Mouse (Mus musculus) kidney, postnatal 4 days (tissue): ENCODE data around the gene Mr1.

ENCODE experiments used
- DNase-seq, 2 experiments: peaks; one replicate each; pipeline ENCODE4 v3.0.0; 2021; ENCODE audit warnings: mixed read lengths in 2 of 2

The Mr1 gene

GRCm38 (mm10) chr1:155127429-155127934 is 19.1 kb downstream of the Mr1 start:
- no peak for DNase-seq

DNA sequence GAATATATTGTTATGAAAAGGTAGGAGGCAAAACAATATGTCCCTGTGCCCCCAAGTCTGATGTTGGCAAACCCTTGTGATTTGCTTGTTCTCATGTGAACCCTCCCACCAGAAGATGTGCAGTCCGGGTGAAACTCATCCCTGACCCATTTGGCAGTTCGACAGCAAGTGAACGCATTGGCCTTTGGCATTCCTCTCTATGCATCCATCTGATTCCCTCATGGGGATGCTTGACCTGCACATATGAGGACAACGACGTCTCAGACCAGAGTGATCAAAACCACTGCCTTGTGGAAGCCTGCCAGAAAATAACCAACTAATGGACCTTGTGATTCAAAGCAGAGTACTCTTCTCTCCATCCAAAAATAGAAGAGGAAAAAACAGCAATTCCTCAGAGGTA is 19.9 kb downstream of the Mr1 start:
- no peak for DNase-seq

- no peak for DNase-seq
Observed at GRCm38 (mm10) chr1:155124397-155124796, 22.2 kb downstream of the Mr1 start.

DNA sequence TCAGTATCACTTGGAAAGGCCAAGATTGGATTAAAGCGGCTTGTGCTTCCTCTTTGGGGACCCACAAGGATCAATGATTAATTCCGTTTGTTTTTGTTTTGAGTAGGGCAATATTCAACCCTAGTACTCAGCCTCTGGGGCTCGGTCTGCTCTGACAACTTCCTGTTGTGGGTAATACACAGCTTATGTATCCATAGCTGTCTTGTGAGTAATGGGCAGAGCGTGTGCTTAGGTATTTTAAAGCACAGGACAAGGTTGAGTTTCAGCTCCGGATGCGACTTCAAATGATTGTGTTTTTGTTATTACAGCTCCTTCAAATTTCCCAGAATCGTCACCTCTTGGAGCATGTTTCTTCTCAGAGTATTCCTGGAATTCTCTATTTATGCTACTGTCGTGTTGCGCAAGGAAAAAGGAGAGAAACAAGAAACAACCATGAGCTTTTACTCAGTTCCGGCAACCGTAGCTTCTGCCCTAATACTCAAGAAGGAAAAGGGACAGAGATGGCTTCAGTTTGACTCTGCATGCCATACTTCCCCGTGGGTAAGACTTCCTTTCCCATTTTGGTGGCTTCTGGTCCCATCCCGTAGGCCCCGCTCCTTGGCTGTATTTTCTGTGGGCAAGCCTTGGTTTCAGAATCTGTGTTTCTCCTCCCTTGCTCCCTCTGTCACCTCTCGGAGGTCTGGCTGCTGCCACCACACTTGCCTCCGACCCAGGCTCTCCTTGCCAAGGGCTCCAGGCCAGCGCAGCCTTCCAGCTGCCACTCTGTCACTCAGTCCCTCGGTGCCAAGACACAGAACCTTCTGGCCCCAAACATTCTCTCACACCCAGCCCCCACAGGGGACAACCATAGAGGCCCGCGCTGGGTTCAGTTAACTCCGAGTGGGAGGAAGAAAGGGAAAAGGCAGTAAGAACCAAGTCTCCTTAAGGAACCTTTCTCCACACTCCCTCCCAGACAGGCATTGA is 24.4 kb downstream of the Mr1 start:
- peak in 1 of 2 experiments; percentile 18 for DNase-seq

- no peak for DNase-seq
Observed at GRCm38 (mm10) chr1:155119719-155120118, 26.9 kb downstream of the Mr1 start.

- DNase-seq = no peak
Observed at GRCm38 (mm10) chr1:155113946-155114345, 32.7 kb downstream of the Mr1 start.

DNA sequence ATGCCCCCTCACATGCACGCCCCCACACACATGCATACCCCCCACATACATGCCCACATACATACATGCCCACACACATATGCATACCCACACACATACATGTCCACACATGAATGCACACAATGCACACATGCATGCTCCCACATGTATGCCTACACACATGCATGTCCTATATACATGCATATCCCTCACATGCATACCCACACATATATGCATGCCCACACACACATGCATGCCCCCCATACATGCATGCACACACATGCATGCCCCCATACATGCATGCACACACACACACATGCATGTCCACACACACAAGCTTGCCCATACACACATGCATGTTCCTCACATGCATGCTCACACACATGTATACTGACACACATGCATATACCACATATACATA is 33.7 kb downstream of the Mr1 start:
- DNase-seq = no peak

DNA sequence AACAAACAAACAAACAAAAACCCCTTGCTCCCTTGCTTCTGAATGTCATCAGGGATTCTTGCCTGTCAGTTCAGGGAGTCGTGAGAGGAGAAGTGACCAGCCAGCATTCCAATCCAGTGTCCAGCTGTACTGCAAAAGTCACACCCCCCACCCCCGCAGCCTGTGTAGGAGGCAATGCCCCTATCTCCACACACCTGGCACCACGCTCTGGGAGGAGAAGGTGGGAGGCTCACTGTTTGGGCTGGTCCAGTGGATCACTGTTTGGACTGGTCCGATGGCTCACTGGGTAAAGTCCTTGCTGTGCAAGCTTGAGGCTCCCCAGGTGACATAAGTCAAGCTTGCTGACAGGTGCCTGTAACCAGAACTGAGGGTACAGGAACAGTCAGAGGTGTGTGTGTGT is 34.5 kb downstream of the Mr1 start:
- peak; percentile 28 to 63 for DNase-seq

- no peak for DNase-seq
Observed at GRCm38 (mm10) chr1:155111491-155111890, 35.1 kb downstream of the Mr1 start.

GRCm38 (mm10) chr1:155109387-155110350 is 36.9 kb downstream of the Mr1 start:
- DNase-seq = peak in 1 of 2 experiments; percentile 21

DNA sequence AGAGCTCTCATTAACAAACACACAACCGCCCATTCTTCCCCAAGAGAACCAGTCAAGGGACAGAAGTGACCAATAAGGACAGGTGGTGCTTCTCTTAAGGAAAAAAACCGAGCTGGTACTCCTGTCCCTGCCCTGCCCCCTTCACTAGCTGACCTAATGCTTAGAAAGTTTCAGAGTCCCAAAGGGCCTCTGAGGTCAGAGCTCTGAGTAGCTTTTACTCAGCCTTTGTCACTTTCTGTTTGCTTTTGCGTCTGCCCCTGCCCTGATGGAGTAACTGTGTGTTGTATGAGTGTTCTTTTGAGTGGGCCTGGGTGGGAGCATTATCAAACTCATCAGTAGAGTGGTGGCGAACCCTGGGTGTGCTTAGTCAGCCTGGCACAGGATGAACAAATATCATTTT is 38.2 kb downstream of the Mr1 start:
- no peak for DNase-seq

DNA sequence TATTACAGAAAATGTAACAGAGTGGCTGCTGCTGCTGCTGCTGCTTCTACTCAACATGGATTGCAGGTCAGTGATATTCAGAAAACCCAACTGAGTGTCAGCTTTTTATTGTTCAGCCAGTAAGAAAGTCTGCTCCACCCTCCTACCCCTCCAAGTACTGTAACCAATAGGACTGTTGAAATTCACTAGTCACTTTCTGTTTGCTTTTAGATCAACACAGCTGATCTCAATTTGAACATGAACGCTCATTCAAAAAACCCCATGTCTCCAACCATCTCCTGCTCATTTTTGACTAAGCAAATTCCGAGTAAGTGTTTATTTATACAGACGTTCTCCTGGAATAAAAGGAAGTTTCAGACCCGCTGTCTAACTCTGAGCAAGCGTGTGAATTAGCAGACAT is 38.8 kb downstream of the Mr1 start:
- DNase-seq = no peak

GRCm38 (mm10) chr1:155106310-155106709 is 40.3 kb downstream of the Mr1 start:
- DNase-seq = no peak

DNA sequence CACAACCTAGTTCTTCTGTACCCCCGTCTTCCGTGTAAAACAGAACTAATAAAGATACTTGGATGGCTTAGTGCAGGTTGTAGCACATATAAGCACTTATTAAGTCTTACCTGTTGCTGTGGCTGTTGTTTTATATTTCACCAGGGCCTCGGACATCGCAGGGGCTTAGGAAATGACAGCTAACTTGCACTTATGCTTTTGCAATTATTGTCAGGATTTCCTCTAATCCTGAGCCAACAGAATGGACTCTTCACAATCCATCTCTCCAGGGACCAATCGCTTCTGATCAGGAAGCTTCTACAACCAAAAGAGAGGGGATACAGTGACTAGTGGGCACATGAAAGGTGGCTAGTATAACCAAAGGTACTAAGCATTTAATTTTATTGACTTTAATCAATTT is 42.6 kb downstream of the Mr1 start:
- DNase-seq = no peak

GRCm38 (mm10) chr1:155102631-155103030 is 44.0 kb downstream of the Mr1 start:
- no peak for DNase-seq

DNA sequence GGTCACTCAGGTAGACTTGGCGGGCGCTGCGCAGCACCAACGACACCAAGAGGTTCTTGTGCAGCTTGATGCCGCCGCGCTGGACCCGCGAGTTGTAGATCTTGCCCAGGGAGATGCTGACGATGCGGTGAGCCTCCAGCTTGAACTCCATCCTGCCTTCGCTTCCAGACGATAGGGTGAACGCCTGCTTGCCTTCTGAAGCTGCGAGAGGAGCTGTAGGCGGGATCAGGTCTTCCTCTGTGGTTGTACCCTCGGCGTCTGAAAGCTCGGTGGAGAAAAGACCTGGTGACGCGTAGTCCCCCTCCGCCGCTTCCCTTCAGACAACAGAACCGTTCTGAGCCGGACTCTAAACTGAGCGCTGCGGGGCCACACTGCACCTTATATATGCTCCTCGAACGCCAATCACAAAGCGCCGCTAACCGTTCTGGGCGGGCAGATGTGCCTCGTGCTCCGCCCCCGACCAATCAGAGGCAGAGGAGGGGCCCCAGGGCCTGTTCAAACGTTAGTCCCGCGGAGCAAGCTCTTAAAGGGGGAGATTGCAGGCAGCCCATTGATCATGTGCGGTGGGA is 47.2 kb downstream of the Mr1 start, which contains the start of gene Ier5:
Gene Ier5 (minus strand): TSS at position 357 of the 569 bp plus-strand sequence.
- DNase-seq = peak; percentile 95 to 97

GRCm38 (mm10) chr1:155098486-155099279 is 47.9 kb downstream of the Mr1 start:
- DNase-seq = peak; percentile 67 to 78

DNA sequence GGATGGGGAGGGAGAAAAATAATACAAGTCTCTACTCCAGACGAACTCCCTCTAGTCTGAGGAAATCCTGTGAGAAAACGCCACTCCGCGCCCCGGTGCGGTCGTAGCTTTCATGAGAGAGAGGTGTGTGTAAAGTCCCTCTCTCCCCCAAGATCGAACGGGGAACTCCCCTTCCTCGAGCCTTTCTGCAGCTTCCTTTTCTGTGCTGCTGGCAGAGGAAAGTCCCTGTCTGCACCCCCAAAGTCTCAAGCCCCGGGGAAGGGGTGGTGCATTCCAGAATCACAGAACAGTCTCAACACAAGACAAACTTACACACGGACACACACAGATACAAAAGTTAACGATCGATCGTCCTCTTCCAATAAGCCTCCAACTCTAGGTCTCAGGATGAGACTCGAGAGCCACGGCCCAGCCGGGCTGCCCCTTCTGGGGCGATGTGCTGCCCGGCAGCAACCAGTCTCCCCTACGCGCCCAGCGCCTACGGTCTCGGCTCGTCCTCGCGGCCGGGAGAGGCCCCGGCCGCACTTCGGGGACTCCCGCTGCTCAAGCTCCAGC is 48.6 kb downstream of the Mr1 start:
- DNase-seq = peak; percentile 54 to 66

DNA sequence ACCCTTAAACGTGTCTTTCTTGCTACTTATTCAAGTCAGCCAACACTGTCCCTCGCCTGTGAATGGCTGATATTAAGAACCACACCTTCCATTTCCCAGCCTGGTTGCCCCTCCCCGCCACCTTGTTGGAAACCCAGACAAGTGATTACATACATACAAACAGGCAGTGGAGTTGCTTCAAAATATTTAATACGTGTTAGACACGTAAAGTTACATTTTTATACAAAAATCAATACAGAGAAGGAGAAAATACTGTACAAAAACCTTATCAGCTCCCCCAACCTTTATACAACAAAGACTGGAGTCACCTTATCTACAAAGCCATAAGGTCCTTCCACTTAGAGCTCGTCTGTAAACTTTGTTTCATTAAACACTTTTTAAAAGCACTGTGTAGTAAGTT is 49.3 kb downstream of the Mr1 start:
- no peak for DNase-seq

- no peak for DNase-seq
Observed at GRCm38 (mm10) chr1:155096620-155097261, 49.9 kb downstream of the Mr1 start.
